Mouse (Mus musculus) forebrain, embryonic 12.5 days (tissue): ENCODE results near the gene Nav2. TPM values are rescaled to one million over a fixed set of nuclear protein-coding genes. Genes with fewer than 3 reads are reported as not detected.

Experiments used
- ATAC-seq: fragments of 200-750 bp; cut with Nextera tagmentation; 2 replicates; pipeline ENCODE4 v1.8.0; 2017; ENCODE audit warnings: moderate TSS enrichment; ENCODE audit not compliant: low FRiP score
- H3K27ac ChIP-seq: fragments of 300-500 bp; sonication (generic); 2 replicates; pipeline ENCODE4 v1.5.1; 2016; ENCODE audit warnings: mild to moderate bottlenecking
- H3K27me3 ChIP-seq: fragments of 300-500 bp; sonication (generic); 2 replicates; pipeline ENCODE4 v1.6.1; 2016; ENCODE audit warnings: mild to moderate bottlenecking
- H3K36me3 ChIP-seq: fragments of 300-500 bp; sonication (generic); replicated peaks from 2 replicates; pipeline ENCODE4 v1.6.1; 2016; ENCODE audit warnings: mild to moderate bottlenecking
- H3K4me1 ChIP-seq: fragments of 300-500 bp; sonication (generic); 2 replicates; pipeline ENCODE4 v1.6.1; 2016
- H3K4me2 ChIP-seq: fragments of 300-500 bp; sonication (generic); 2 replicates; pipeline ENCODE4 v1.6.1; 2016; ENCODE audit warnings: mild to moderate bottlenecking, moderate library complexity
- H3K4me3 ChIP-seq: fragments of 300-500 bp; sonication (generic); replicated peaks from 2 replicates; pipeline ENCODE4 v1.5.1; 2016; ENCODE audit warnings: mild to moderate bottlenecking
- H3K9ac ChIP-seq: fragments of 300-500 bp; sonication (generic); 2 replicates; pipeline ENCODE4 v1.6.1; 2016; ENCODE audit warnings: mild to moderate bottlenecking
- H3K9me3 ChIP-seq: fragments of 300-500 bp; sonication (generic); 2 replicates; pipeline ENCODE4 v1.6.1; 2016
- WGBS: fragments of 180-500 bp; shearing (Covaris S2); methylation state at CpG from one replicate; pipeline ENCODE4 v1.1.7; 2016; 5-methylcytosine and 5-hydroxymethylcytosine counted together
- polyA plus RNA-seq: library from polyadenylated mRNA; unstranded; fragments of >200 nt; fragmentation: Nextera tagmentation; extraction: Ambion mirVana; gene quantifications from 2 replicates; pipeline ENCODE4 v1.2.1, GENCODE M21; 2016

Nav2 gene
- polyA plus RNA-seq, 1 experiment from 2014 or later = 10.9 TPM

DNA sequence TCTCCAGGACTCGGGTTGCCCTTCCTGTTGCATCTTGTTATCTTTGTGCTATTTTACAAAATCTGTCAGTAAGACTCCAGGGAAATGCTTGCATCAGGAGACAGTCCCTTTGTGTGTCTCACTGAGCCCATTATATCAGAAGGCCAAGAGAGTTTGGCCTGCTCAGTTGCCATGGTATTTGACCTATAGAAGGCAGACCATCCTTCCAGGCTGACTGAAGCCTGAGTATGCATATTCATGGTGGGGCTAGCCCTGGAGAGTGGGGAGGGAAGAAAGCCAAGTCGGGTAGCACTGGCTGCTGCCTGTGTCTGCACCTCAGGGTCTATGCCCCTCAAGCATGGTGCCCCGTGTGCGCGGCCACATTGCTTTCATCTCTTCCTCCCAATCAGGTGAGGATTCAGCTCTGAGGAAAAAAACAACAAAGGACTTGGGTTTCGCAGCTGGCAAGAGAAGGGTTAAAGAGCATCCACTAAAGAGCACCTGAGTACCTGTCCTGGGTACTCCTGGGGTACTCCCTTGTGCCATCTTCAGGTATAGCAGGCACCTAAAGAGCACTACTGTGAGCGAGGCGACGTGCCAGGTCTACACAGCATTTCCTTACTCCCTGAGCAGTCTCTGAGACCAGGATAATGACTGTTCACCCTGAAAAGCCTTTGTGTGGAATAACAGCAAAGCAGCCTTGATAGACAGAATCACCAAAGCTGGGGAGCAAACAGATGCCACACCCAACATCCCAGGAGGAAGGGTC is 144.5 kb downstream of the Nav2 start:
- H3K36me3 ChIP-seq = no peaks in the 10 kb centered on the region
- peaks cover 34% of the 10 kb centered on the region for H3K4me1 ChIP-seq
- no peak overlapping the region; the same call in 1 of the 2 replicates for H3K9ac ChIP-seq
- H3K27me3 ChIP-seq = peaks cover 36% of the 10 kb centered on the region
- ATAC-seq = peak; percentile 69; the same call in 1 of the 2 replicates
- no peak overlapping the region for H3K4me2 ChIP-seq
- WGBS = 76% methylated on average over 9 of the region's 9 CpGs
- no peak overlapping the region for H3K27ac ChIP-seq
- H3K4me3 ChIP-seq = no peak overlapping the region
- H3K9me3 ChIP-seq = no peaks in the 10 kb centered on the region

DNA sequence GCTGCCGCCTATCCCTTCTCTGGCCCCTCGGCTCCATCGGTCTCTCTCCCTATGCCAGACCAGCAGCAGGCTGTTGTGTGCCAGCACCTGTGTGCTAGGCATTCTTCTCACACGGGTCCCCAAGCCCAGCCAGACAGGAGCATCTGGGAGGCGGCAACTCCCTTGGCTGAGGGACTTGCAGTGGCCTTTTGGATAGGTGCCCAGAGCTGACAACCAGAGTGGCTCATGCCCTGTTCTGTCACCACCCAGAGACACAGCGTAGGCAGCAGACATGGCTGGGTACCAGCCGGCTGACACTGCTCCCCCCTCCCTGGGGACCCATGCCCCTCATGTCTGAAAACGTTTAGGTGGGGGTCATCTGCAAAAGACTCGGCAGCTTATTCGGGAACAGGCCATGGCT is 146.8 kb downstream of the Nav2 start:
- Histone ChIP-seq H3K9ac (no peak overlapping the region), H3K36me3 (no peaks in the 10 kb centered on the region), H3K4me1 (peaks cover 25% of the 10 kb centered on the region), H3K4me2 (no peak overlapping the region), H3K27ac (no peak overlapping the region), H3K9me3 (no peaks in the 10 kb centered on the region), H3K4me3 (no peak overlapping the region), H3K27me3 (peaks cover 31% of the 10 kb centered on the region)
- no peak for ATAC-seq
- 80% methylated on average over 10 of the region's 10 CpGs for WGBS

DNA sequence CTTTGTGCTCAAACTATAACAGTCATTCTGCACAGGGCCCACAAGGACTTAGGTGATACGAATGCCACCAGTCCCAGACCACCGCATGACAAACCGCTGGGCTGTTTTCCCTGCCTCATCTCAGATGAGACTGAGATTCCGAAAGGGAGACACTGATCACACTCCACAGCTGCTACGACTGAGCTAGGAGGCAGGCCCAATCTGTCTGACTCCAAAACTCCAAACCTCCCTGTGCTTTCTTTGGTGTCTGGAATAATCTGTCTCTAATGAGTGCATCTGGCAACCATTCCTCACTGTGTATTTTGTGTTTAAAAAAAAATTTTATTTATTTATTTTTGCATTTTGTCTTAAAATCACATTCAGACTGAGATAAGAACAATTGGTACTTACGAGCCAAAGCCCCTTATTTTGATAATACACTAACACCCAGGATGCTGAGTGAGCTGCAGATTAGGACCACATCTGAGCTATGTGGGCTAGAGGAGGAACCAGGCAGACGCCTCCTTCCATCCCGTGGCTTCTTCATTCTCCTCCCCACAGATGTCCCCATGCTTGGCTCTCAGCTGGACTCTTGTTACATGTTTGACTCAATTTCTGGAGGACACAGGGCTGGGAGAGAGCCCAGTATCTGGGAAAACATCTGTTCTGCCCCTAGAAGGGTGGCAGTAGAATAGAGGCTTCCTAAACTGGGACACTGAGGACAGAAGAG is 149.9 kb downstream of the Nav2 start:
- WGBS = 83% methylated on average over 8 of the region's 8 CpGs
- Histone ChIP-seq H3K4me2 (no peak overlapping the region), H3K36me3 (no peaks in the 10 kb centered on the region), H3K4me3 (no peak overlapping the region), H3K4me1 (peaks cover 6% of the 10 kb centered on the region; the same call in 1 of the 2 replicates), H3K9ac (no peak overlapping the region), H3K9me3 (no peaks in the 10 kb centered on the region), H3K27ac (no peak overlapping the region), H3K27me3 (peaks cover 52% of the 10 kb centered on the region)
- no peak for ATAC-seq

DNA sequence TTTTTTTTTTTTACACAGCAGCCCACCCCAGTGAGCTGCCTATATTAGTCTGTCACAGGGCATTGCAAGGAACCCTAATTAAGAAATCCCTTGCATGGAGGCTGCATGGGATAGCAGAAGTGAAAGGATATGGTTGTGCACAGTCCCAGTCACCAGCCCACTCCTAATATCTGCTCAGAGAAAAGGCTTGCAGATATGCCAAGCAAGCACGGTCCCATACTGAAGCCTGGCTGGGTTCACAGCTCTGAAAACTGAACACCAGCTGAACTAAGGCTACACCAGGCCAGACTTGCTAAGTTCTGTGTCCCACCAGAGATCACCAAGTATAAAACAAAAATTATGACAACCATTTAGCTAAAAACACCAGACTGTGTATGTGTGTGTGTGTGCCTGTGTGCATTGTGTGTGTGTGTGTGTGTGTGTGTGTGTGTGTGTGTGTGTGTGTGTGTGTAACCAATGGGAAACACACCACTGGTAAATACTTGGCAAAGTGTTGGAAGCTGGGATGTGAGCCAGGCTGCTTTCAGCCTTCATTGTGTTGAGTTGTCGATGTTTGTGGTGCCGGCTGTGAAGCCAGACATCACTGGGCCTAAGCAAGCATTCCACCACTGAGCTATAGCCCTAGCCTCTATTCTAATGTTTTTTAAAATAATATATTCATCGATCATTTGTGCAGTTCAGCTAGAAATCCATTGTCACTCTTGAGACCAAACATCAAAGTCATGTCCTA is 156.4 kb downstream of the Nav2 start:
- peak; percentile 47; the same call in 1 of the 2 replicates for ATAC-seq
- Histone ChIP-seq H3K27me3 (peaks cover 66% of the 10 kb centered on the region), H3K4me1 (peaks cover 52% of the 10 kb centered on the region)

DNA sequence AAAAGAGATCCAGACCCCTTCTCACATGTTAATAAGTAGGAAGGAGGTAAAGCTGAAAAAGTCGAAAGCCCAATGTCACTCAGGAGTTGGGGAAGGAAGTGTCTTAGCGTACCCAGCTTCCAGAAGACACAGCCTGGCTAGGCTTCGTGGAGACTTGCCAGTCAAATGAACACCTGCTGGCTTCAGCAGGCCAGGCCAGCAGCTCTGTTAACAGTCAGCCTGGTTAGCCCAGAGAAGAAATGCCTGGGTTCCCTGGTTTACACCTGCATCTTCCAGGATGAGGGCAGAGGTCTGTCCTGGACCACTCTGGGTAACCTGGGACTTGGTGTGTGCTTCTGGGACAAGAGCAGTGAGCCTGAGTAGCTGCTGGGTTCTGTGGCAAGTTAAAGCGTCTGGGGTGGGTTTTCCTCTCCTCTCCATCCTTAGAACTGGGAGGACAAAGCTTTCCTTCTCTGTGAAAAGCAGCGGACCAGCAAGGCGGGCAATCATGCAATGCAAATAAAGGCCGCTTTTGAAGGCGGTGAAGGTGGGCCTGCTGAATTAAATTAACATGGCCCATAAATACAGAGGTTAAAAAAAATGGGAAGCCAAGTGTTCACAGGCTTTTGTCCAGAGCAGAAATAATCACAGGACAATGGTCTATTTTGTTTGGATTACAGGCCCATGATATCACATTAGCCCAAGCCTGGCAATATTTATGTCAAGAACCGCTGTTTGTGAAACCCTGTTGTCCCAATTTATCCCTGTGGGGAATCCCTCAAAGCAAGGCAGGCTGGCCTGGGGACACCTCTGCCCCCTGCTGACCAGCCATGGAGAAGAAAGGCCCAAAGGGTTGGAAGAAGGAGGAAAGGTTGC is 157.3 kb downstream of the Nav2 start:
- ATAC-seq = peak; percentile 45
- Histone ChIP-seq H3K4me3 (no peak overlapping the region), H3K27me3 (peaks cover 65% of the 10 kb centered on the region), H3K36me3 (no peaks in the 10 kb centered on the region), H3K4me1 (peaks cover 59% of the 10 kb centered on the region), H3K9me3 (no peaks in the 10 kb centered on the region), H3K9ac (no peak overlapping the region), H3K27ac (peak overlapping the region; percentile 60), H3K4me2 (no peak overlapping the region)
- 19% methylated on average over 9 of the region's 9 CpGs for WGBS

More for the DNA sequence above, 156.4 kb downstream of the Nav2 start:
- 64% methylated on average over 4 of the region's 4 CpGs for WGBS
- 0 out of 2 replicates have a peak overlapping the region, but pooled peaks have one; percentile 6 for H3K27ac ChIP-seq
- H3K9ac ChIP-seq = no peak overlapping the region
- H3K9me3 ChIP-seq = no peaks in the 10 kb centered on the region
- H3K4me2 ChIP-seq = no peak overlapping the region
- no peak overlapping the region for H3K4me3 ChIP-seq
- H3K36me3 ChIP-seq = no peaks in the 10 kb centered on the region

DNA sequence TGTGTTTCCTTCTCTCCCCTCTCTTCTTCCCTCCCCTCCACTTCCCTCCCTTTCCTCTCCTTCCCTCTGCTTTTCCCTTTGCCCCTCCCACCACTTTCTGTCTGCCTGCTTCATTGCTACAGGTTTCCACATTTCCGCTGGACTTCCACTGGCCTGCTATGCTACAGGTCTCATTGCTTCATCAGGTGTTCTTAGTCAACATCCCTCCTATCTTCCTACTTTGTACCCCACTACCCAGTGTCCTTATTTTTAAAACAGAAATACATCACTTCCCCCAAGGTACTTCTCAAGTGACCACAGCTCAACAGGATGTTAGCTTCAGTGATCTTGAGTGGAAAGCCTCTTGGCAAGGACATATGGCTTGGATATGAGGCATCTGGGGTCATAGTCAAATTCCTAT is 158.3 kb downstream of the Nav2 start:
- no peak overlapping the region for H3K9ac ChIP-seq
- H3K9me3 ChIP-seq = no peaks in the 10 kb centered on the region
- no peak overlapping the region for H3K27ac ChIP-seq
- no peak overlapping the region for H3K4me2 ChIP-seq
- H3K4me3 ChIP-seq = no peak overlapping the region
- H3K36me3 ChIP-seq = no peaks in the 10 kb centered on the region
- WGBS = 91% methylated on average over 1 of the region's 1 CpGs
- H3K4me1 ChIP-seq = peaks cover 69% of the 10 kb centered on the region
- H3K27me3 ChIP-seq = peaks cover 66% of the 10 kb centered on the region
- ATAC-seq = no peak

DNA sequence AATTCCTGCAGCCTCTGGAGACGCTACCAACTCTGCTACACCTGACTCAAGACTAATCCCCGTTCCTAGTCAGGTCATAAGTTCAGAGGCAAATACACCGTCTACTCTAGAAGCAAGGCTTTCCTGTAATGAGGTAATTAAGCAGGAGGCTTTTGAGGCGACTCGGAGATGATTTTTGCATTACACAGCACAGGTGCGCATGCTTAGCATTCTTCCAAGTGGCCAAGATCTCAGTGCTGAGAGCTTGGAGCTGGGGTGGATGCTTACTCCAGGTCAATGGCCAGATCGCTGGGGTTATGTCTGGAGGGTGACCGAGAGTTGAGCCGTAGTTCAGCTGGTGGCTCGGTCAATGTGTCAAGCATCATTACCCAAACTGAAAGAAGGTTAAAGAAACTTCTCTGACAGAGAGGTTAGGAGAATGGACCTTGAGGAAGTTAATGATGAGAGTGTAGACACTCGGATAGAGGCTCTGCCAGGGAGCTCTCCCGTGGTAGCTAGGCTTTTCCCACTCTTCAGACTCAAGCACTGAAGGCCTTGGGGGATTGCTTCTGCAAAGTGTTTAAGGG is 161.0 kb downstream of the Nav2 start:
- H3K4me1 ChIP-seq = peaks cover 68% of the 10 kb centered on the region
- no peaks in the 10 kb centered on the region for H3K9me3 ChIP-seq
- H3K36me3 ChIP-seq = no peaks in the 10 kb centered on the region
- H3K9ac ChIP-seq = no peak overlapping the region
- no peak overlapping the region for H3K4me2 ChIP-seq
- no peak overlapping the region for H3K4me3 ChIP-seq
- no peak for ATAC-seq
- no peak overlapping the region for H3K27ac ChIP-seq
- peaks cover 65% of the 10 kb centered on the region for H3K27me3 ChIP-seq
- 37% methylated on average over 12 of the region's 12 CpGs for WGBS

DNA sequence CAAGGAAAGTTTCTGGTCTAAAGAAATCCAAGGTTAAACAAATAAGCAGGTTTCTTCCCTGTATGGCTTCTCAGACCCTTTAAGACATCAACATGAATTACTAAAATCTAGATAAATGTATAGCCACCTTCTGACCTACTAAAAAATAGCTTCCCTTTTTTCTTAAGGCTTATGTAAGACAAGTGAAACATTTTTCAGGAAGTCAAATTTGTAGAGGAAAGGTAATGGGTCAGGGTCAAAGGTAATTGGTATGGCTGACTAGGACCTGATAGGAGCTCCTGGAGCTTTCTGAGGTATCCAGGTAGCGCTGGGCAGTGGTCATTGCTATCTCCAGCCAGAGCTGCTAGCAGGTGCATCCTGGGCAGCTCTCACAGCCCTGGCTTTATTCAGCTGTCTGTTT is 162.1 kb downstream of the Nav2 start:
- H3K9me3 ChIP-seq = no peaks in the 10 kb centered on the region
- H3K27me3 ChIP-seq = peaks cover 73% of the 10 kb centered on the region
- H3K9ac ChIP-seq = no peak overlapping the region
- no peak for ATAC-seq
- 0 out of 2 replicates have a peak overlapping the region, but pooled peaks have one; percentile 56 for H3K27ac ChIP-seq
- WGBS = 40% methylated on average over 1 of the region's 1 CpGs
- peaks cover 65% of the 10 kb centered on the region for H3K4me1 ChIP-seq
- H3K4me3 ChIP-seq = no peak overlapping the region
- no peaks in the 10 kb centered on the region for H3K36me3 ChIP-seq
- no peak overlapping the region for H3K4me2 ChIP-seq

DNA sequence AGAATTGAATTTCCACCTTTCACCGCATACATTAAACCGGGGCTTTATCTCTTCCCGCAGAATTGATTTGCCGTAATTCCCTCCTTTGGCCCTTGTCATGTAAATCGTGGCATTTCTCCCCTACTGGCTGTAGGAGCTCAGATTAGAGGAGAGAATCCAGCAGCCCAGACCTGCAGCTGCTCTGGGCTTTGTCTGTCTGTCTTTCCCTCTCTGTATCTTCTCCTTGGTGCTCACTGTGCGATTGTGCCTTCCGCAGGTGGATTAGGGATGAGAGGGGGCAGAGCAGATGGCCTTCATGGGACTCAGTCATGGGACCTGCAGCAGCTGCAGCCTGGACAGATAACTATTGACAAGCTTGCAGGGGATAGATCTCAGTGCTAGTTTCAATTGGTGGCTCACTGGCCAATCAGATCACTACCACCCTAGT is 162.6 kb downstream of the Nav2 start:
- no peaks in the 10 kb centered on the region for H3K9me3 ChIP-seq
- peaks cover 78% of the 10 kb centered on the region for H3K27me3 ChIP-seq
- 8% methylated on average over 7 of the region's 7 CpGs for WGBS
- ATAC-seq = peak; percentile 47; the same call in 1 of the 2 replicates
- H3K27ac ChIP-seq = peak overlapping the region; percentile 56; the same call in 1 of the 2 replicates
- H3K4me3 ChIP-seq = no peak overlapping the region
- peaks cover 65% of the 10 kb centered on the region for H3K4me1 ChIP-seq
- no peak overlapping the region for H3K9ac ChIP-seq
- 0 out of 2 replicates have a peak overlapping the region, but pooled peaks have one; percentile 21 for H3K4me2 ChIP-seq
- no peaks in the 10 kb centered on the region for H3K36me3 ChIP-seq

DNA sequence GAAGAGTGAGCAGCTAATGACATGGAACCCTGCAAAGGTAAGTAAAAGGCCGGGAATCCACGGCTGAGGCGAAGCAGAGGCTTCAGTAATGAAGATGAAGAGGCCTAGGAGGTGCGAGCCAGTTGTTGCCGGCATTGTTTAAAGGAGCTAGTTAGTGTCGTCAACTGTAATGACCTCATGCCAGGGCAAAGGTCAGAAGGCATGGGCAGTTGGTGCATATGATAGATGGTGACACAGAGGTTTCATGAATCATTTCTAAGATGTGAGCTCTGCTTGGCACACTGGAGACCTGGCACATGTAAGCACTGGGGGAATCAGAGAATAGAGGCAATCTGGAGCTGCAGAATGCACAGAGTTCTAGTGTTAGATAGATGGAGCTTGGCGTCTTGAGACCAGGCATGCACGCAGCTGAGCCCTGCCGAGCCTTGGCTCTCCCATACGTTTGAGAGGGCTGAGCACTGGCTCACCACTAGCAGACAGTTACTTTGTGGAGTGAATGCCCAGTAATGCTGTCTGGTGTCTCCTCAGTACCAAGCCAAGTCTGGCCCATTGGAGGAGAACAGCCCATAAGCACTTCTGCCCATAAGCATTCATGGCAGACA is 166.9 kb downstream of the Nav2 start:
- Histone ChIP-seq H3K36me3 (no peaks in the 10 kb centered on the region), H3K27me3 (peaks cover 46% of the 10 kb centered on the region), H3K4me1 (peaks cover 55% of the 10 kb centered on the region), H3K27ac (no peak overlapping the region), H3K4me3 (no peak overlapping the region), H3K9ac (no peak overlapping the region), H3K9me3 (no peaks in the 10 kb centered on the region), H3K4me2 (no peak overlapping the region)
- 68% methylated on average over 10 of the region's 10 CpGs for WGBS
- no peak for ATAC-seq

DNA sequence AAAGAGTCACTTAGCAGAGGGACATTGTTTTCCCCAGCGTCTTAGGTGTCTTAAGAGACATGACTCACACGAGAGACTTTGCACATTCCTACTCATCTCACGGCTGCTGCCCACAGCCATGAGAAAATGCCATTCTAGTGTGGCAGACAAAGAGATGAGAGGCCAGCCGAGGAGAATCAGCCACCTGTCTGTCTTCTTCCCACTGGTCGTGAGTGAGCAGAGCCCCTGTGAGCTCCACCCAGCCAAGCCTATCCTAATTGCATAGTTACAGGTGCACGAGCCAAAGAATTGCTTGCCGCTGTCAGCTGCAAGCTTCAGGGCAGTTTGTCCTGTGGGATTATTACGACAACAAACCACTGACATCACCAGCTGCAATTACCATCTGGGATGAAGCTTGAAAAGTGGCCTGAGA is 167.8 kb downstream of the Nav2 start:
- whole genome bisulfite sequencing = 45% methylated on average over 8 of the region's 8 CpGs
- Histone ChIP-seq H3K4me2 (no peak overlapping the region), H3K36me3 (no peaks in the 10 kb centered on the region), H3K27ac (no peak overlapping the region), H3K4me1 (peaks cover 48% of the 10 kb centered on the region), H3K9ac (no peak overlapping the region; the same call in 1 of the 2 replicates), H3K9me3 (no peaks in the 10 kb centered on the region), H3K27me3 (peaks cover 46% of the 10 kb centered on the region), H3K4me3 (no peak overlapping the region)
- ATAC-seq = peak; percentile 54; the same call in 1 of the 2 replicates
